Mouse (Mus musculus) testis, adult 2 months (tissue): ENCODE results near the gene Gm7138.

Experiments used
- CTCF ChIP-seq: fragments of 200-500 bp; IDR thresholded peaks from 2 replicates; pipeline ENCODE4 v1.5.1; 2012; ENCODE audit warnings: low read depth, mild to moderate bottlenecking, inconsistent platforms, low read length, moderate library complexity; ENCODE audit not compliant: control insufficient read depth, insufficient read depth, insufficient replicate concordance
- POLR2A ChIP-seq: fragments of 200-500 bp; IDR thresholded peaks from 2 replicates; pipeline ENCODE4 v1.6.1; 2012; ENCODE audit warnings: low read depth, mild to moderate bottlenecking, inconsistent platforms, low read length, moderate library complexity; ENCODE audit not compliant: control insufficient read depth

DNA sequence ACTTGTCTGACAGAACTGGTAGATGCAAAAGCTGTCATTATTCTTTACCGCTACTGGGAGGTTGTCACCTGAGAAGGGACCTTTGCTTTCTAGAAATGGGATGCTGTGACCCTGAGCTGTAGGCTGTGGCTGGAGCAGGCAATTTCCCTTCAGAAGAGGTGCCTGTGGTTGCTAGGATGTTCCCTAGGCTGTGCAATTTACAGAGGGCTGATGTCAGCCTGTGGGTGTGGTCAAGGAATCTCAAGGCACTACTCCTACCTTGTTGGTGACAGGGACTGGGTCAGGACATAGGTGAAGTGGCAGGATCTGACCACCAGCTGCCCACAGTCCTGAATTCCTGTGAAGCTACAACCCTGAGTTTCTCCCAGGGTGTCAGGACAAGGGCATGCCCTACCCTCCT, 7.0 kb downstream of the Gm7138 start:
- TF ChIP-seq CTCF: no peak
- TF ChIP-seq POLR2A: no peak
